Mouse (Mus musculus): Measurements from ENCODE around the gene Pgpep1l.

Pgpep1l gene

GRCm38 (mm10) chr7:68259523-68260081, 4.4 kb downstream of the Pgpep1l start:
- DNase-seq: no peak

DNA sequence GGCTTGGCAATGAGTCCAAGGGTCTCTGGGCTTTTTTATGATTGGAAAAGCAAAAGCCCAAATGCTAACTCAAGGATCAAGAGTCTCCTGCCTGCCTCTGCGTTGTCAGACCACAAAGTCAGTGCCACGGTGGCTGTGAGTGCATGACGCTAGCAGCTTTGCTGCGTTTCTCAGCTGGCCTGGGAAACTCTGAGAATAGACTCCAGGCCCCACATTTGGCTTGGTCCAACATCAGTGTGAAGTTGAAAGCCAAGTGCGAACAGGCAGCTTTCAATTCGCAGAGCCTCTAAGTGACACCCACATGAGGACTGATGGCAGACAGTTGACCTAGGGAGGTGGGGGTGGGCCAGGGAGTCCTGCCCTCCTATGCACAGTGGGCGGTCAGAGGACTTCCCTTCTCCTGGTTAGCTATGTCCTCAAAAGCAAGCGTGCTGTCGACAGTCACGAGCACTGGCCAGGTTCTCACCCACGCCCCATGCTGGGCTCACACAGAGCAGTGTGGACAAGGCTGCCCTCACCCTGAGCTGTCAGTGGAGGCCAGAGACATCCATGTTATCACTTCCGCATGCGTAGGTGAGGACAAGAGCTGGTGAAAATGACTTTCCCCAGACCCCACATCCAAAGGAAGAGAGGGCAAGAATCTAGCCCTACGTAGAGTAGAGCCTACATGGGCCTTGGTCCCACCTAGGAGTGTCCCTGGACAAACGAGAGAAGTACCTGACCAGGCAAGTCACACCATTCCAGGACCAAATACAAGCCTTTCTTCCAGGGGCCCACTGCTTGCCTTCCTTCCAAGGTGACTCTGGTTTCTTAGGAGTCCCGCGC, 5.5 kb downstream of the Pgpep1l start:
- no peak for DNase-seq

DNA sequence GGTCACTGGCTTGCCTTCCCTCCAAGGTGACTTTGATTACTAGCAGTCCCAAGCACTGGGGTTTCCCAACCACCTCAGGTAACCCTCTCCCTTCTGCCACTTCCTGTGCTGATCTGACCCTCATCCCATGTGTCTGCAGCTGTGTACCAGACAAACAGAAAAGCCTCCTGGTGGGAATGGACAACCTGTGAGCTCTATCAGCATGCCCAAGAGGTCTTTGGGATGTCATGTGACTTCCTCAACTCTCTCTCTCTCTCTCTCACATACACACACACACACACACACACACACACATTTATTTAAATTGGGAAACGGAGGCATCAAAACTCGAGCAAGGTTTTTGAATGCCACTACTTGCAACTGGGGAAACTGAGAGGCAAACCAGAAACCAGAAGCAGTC, 6.3 kb downstream of the Pgpep1l start:
- DNase-seq: no peak

DNA sequence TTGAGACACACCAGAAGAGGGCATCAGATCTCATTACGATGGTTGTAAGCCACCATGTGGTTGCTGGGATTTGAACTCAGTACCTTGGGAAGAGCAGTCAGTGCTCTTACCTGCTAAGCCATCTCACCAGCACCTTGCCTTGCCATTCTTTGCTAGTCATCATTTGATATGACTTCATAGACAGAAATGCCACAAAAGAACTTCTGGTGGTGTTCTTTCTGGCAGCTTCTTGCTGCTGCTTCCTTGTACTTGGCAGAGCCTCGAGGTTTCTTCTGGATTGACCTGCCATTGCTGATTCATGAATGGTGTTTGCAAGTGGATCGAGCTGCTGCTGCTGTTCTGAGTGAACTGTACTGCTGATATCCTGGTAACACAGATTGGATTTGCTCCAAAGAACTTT, 13.1 kb downstream of the Pgpep1l start:
- DNase-seq: no peak

GRCm38 (mm10) chr7:68250411-68250810, 13.6 kb downstream of the Pgpep1l start:
- DNase-seq: no peak

GRCm38 (mm10) chr7:68246249-68246648, 17.8 kb downstream of the Pgpep1l start:
- DNase-seq: no peak

DNA sequence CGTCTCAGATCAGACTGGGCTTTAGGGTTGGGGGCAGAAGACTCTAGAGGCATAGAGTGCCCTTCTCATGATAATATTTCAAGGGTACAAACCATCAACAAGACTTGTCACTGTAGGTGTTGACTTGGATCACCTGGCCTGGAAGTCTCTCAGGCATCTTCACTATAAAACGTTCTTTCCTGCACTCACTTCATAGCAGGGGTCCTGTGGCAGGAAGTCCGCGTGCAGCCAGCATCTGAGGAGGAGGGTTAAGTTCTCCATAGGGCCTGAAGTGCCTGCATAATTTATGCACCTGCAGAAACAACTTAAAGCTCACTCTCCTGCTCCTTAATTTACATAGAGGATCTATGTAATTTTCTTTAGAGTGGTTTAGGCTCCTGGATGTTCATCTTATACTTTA, 18.4 kb downstream of the Pgpep1l start:
- DNase-seq: no peak

- DNase-seq: no peak
Observed at GRCm38 (mm10) chr7:68241205-68241604, 22.8 kb downstream of the Pgpep1l start.

DNA sequence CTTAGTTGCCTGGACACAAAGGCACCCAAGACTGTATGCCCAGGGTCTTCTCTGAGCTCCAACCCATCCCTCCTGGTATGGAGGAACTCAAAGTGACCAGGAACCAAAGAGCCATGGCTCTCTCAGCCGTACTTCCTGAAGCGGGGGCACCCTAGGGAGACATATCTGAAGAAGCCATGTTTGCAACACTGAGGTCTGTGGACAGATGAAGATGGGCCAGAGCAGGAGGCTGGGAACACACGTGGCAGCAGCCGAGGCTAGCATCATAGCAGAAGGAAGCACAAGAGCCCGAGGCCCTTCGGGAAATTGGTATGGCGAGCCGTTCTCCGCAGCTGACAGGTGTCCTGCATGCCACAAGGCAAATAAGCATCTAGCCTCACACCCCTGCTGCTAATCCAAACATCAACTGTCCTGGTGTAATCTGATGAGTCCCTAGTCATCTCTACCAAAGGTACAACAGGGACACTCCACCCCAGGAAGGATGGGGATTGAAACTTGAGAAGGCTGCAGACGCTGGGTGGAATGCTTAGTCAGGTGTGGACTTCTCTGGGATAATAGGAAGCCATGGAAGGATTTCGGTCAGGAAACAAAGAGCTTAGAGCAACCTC, 24.7 kb downstream of the Pgpep1l start:
- DNase-seq: no peak

- DNase-seq: no peak
Observed at GRCm38 (mm10) chr7:68236817-68237216, 27.2 kb downstream of the Pgpep1l start.

GRCm38 (mm10) chr7:68233619-68234223, 30.3 kb downstream of the Pgpep1l start:
- no peak for DNase-seq

DNA sequence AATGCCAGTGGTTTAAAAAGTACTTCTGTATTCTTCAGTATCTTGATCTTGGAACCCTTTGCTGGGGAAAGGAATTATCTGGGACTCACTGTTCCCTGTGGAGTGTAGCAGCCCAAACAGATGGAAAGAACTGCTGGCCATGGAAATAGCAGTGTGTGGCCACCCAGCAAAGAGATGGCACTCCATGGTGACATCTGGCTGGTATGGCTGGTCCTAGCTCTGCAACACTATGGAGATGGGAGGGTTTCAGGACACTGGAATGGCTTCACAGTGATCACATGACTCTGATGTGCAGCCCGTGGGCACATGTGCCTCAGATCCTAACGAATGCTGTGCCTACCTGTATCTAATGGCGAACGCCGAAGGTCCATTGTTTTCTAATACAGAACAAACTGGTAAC, 31.5 kb downstream of the Pgpep1l start:
- DNase-seq: no peak

DNA sequence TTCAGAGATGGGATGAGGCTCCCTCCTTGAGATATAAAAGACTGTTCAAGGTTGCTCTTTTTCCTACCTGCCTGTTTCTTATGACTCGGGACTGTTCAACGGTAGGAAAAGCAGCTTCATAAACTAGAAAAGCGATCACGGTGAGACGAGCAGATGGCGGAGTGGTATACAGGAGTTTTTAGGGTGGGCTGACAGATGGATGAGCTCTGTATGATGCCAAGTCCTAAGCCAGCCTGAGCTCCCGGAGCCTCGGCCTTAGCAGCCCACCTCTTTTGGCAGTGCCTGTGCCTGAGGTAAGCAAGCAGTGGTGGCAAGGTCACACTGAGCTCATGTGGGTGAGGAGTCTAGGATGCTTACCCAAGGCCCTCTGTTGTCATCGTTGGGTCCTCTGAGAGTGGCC, 33.2 kb downstream of the Pgpep1l start:
- no peak for DNase-seq

DNA sequence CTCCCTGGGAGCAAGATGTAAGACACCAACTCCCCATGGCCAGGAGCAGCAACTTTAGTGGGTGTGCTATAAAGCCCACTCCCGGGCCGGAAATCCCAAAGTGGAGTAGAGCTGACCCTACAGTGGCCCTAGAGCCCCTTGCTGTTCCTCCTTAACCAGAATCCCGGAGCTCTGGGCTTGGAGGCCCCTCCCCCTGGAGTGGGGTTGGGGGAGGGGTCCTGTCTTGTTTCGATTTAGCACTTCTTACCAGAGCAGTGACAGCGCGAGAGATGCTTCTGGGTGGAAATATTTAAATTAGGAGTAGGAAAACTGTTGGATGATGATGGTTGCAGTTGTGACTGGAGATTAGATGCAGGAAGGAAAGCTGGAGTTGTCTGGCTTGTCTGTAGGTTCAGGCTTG, 35.5 kb downstream of the Pgpep1l start:
- no peak for DNase-seq

DNA sequence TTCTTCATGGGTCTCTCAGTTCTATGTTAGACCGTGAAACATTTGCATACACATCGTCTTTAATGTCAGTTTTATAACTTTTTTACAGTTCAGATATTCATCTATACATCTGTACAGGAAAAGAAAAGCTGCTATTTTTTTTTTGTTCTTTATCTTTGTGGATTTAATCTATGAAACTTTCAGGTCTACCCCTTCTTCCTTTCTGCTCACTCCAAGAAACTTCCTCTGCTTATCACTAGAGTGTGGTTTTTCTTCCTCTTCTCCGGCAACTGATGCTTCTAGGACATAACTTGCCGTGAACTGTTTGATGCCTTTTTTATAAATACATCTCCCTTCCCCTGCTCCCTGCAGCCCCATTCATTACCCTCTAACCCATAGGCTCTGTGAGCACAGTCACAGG, 36.4 kb downstream of the Pgpep1l start:
- DNase-seq: no peak

GRCm38 (mm10) chr7:68227021-68227420, 37.0 kb downstream of the Pgpep1l start:
- DNase-seq: no peak

DNA sequence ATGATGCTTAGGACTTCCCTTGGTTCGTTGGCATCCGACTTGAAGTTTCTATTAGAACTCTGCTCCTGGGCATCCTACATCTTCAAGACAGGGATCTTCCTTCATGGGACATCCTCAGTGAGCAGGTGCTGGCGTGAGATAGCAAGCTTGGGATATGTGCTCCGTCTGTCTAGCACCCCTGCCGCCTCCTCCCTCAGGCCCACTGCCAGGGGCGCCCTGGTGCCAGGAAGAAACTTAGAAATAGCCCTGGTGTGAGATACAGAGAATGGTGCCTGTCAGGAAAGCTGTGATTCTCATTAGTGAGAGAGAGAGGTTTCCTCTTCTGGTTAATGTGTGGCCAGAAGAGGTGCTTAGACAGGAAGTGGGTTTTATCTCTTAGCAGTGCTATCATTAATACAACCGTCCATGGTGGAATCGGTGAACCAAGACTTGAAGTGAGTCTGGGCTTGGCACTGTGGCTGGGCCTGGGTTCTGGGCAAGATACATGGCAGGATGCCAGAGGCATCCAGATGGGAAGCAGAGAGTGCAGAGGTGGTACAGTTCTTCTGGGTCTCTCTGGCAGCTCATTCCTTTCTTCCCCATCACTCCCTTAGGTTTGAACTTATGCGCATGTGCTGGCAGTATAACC, 38.5 kb downstream of the Pgpep1l start:
- no peak for DNase-seq

- no peak for DNase-seq
Observed at GRCm38 (mm10) chr7:68224006-68224405, 40.0 kb downstream of the Pgpep1l start.

- DNase-seq: no peak
Observed at GRCm38 (mm10) chr7:68223356-68223808, 40.7 kb downstream of the Pgpep1l start.

GRCm38 (mm10) chr7:68221677-68222230, 42.3 kb downstream of the Pgpep1l start:
- no peak for DNase-seq

DNA sequence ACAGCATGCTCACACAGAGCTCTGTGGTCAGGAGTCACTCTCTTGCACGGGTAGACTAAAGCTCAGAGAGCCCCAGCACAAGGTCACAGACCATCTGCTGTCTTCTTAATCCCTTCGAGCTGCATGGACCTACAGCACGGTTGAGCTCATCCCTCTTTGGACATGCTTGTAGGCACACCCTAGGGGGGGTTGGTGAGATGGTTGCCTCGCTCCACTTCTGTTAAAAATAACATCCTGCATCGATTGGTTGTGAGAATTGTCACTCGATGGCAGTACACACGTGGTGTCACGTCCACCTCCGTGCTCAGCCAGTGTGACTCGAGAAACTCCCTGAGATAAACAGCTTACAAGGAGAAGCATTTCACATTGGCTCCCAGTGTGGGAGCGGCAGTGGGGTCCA, 45.2 kb downstream of the Pgpep1l start:
- no peak for DNase-seq

DNA sequence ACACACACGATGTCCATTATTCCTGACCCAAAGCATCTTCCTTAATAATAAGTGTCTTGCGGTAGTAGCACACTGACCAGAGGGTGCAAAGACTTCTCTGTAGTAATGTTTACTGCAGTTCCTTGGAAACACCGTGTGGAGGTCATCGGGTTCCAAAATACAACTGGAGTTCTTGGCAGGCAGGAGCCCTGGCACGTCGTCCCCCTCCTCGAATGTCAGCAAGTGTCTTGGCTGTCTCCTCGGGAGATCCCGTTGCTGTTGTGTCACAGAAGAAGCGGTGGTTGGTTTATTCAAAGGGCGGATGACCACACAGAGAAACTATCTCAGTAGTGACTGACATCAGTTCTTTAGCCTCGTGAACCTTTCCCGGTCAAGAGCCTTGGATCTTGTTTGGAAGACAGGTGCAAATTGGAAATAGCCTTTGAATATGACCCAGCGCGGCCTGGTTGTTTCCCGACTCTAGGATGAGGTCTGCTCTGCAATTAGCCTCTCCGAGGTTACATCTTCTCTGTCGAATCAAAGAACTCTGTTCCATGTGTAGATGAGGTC, 48.4 kb downstream of the Pgpep1l start:
- DNase-seq: no peak

- DNase-seq: no peak
Observed at GRCm38 (mm10) chr7:68213842-68214241, 50.2 kb downstream of the Pgpep1l start.

Data from cerebellum, adult 11-12 months (tissue).